Mouse (Mus musculus) MEL (cell line): Measurements from ENCODE around the gene Comp. TPM values are rescaled to one million over a fixed set of nuclear protein-coding genes. Genes with fewer than 3 reads are reported as not detected.

Experiments used
- DNase-seq: peaks from one replicate; pipeline ENCODE4 v3.0.0; 2011; ENCODE audit warnings: low read depth, low spot score
- H3K27ac ChIP-seq: 2 replicates; pipeline ENCODE4 v1.5.1; 2012; ENCODE audit warnings: low read depth, mild to moderate bottlenecking, control low read depth, low read length, moderate library complexity; ENCODE audit not compliant: control insufficient read depth
- H3K27me3 ChIP-seq, 2 experiments: fragments of 150-350 bp in 1 of 2; sonication (generic) in 1 of 2; 2 replicates each; pipeline ENCODE4 v1.6.1; 2012; ENCODE audit warnings: low read length in 2 of 2, mild to moderate bottlenecking in 2 of 2, improper control_type of control experiment in 1 of 2, moderate library complexity in 1 of 2; ENCODE audit not compliant: insufficient read depth in 2 of 2, control insufficient read depth in 1 of 2
- H3K36me3 ChIP-seq, 2 experiments: 2 replicates each; pipeline ENCODE4 v1.6.1; 2012 to 2014; ENCODE audit warnings: low read length in 2 of 2, improper control_type of control experiment in 1 of 2, inconsistent platforms in 1 of 2, mild to moderate bottlenecking in 1 of 2; ENCODE audit not compliant: insufficient read depth in 2 of 2, control insufficient read depth in 1 of 2
- H3K4me1 ChIP-seq, 2 experiments: fragments of 150-350 bp in 1 of 2; sonication (generic) in 1 of 2; 2 replicates each; pipeline ENCODE4 v1.6.1; 2012; ENCODE audit warnings: low read length in 2 of 2, improper control_type of control experiment in 1 of 2, mild to moderate bottlenecking in 1 of 2; ENCODE audit not compliant: insufficient read depth in 2 of 2, control insufficient read depth in 1 of 2
- H3K4me3 ChIP-seq, 2 experiments: fragments of 150-350 bp in 1 of 2; sonication (generic) in 1 of 2; 2 replicates each; pipeline ENCODE4 v1.5.1; 2012; ENCODE audit warnings: low read depth in 2 of 2, low read length in 2 of 2, mild to moderate bottlenecking in 2 of 2, moderate library complexity in 2 of 2, control low read depth in 1 of 2, improper control_type of control experiment in 1 of 2; ENCODE audit not compliant: control insufficient read depth in 1 of 2, insufficient read depth in 1 of 2
- H3K79me2 ChIP-seq: 2 replicates; pipeline ENCODE4 v1.6.1; 2012; ENCODE audit warnings: mild to moderate bottlenecking, low read length, moderate library complexity; ENCODE audit not compliant: control insufficient read depth, poor library complexity, insufficient read depth
- H3K9ac ChIP-seq: 2 replicates; pipeline ENCODE4 v1.6.1; 2012; ENCODE audit warnings: low read depth, mild to moderate bottlenecking, control low read depth, low read length, moderate library complexity; ENCODE audit not compliant: control insufficient read depth, poor library complexity, severe bottlenecking
- H3K9me3 ChIP-seq: fragments of 150-350 bp; sonication (generic); replicated peaks from 2 replicates; pipeline ENCODE4 v1.6.1; 2012; ENCODE audit warnings: mild to moderate bottlenecking, low read length, improper control_type of control experiment, moderate library complexity; ENCODE audit not compliant: insufficient read depth
- CTCF ChIP-seq, 3 experiments: IDR thresholded peaks in 2 of 3; conservative IDR thresholded peaks in 1 of 3; 2 replicates each; pipeline ENCODE4 v1.5.1; 2011 to 2012; ENCODE audit warnings: low read length in 3 of 3, low read depth in 2 of 3, mild to moderate bottlenecking in 2 of 3, improper control_type of control experiment in 1 of 3, inconsistent platforms in 1 of 3, mixed read lengths in 1 of 3, moderate library complexity in 1 of 3; ENCODE audit not compliant: control insufficient read depth in 1 of 3, insufficient read depth in 1 of 3, poor library complexity in 1 of 3, severe bottlenecking in 1 of 3
- EP300 ChIP-seq, 2 experiments: IDR thresholded peaks; 2 replicates each; pipeline ENCODE4 v1.6.1; 2011; ENCODE audit warnings: improper control_type of control experiment in 2 of 2, low read length in 2 of 2, low read depth in 1 of 2, mild to moderate bottlenecking in 1 of 2
- GABPA ChIP-seq: IDR thresholded peaks from 2 replicates; pipeline ENCODE4 v1.6.1; 2012; ENCODE audit warnings: low read depth, mild to moderate bottlenecking, inconsistent platforms, low read length, improper control_type of control experiment, moderate library complexity
- GATA1 ChIP-seq: IDR thresholded peaks from 2 replicates; pipeline ENCODE4 v1.6.1; 2011; ENCODE audit warnings: low read depth, low read length, improper control_type of control experiment
- HCFC1 ChIP-seq: IDR thresholded peaks from 2 replicates; pipeline ENCODE4 v1.6.1; 2012; ENCODE audit warnings: low read depth, mild to moderate bottlenecking, inconsistent platforms, low read length, improper control_type of control experiment, moderate library complexity
- KAT2A ChIP-seq: conservative IDR thresholded peaks from 2 replicates; pipeline ENCODE4 v1.6.1; 2012; ENCODE audit warnings: low read depth, low read length, improper control_type of control experiment, inconsistent platforms
- MAFK ChIP-seq: IDR thresholded peaks from 2 replicates; pipeline ENCODE4 v1.6.1; 2011; ENCODE audit warnings: low read depth, mild to moderate bottlenecking, low read length, improper control_type of control experiment, borderline replicate concordance
- MAX ChIP-seq: IDR thresholded peaks from 2 replicates; pipeline ENCODE4 v1.6.1; 2011; ENCODE audit warnings: low read length, improper control_type of control experiment
- MAZ ChIP-seq: IDR thresholded peaks from 2 replicates; pipeline ENCODE4 v1.6.1; 2012; ENCODE audit warnings: low read depth, mild to moderate bottlenecking, inconsistent platforms, low read length, improper control_type of control experiment
- POLR2AphosphoS5 ChIP-seq: IDR thresholded peaks from 2 replicates; pipeline ENCODE4 v1.6.1; 2012; ENCODE audit warnings: low read depth, borderline replicate concordance, mild to moderate bottlenecking, inconsistent platforms, low read length, moderate library complexity, mixed read lengths
- SIN3A ChIP-seq: IDR thresholded peaks from 2 replicates; pipeline ENCODE4 v1.6.1; 2012; ENCODE audit warnings: low read length, improper control_type of control experiment, inconsistent platforms
- TBP ChIP-seq: IDR thresholded peaks from 2 replicates; pipeline ENCODE4 v1.8.0; 2011; ENCODE audit warnings: low read depth, low read length, improper control_type of control experiment
- TCF12 ChIP-seq: IDR thresholded peaks from 2 replicates; pipeline ENCODE4 v1.6.1; 2014; ENCODE audit warnings: low read depth, mild to moderate bottlenecking, inconsistent platforms, low read length, improper control_type of control experiment, moderate library complexity
- ZC3H11A ChIP-seq: IDR thresholded peaks from 2 replicates; pipeline ENCODE4 v1.6.1; 2012; ENCODE audit warnings: low read depth, mild to moderate bottlenecking, inconsistent platforms, low read length, improper control_type of control experiment
- polyA plus RNA-seq, 2 experiments: library from polyadenylated mRNA; stranded (reverse) in 1 of 2; unstranded in 1 of 2; fragments of >175 nt in 1 of 2; fragments of >200 nt in 1 of 2; gene quantifications; 2 replicates each; pipeline versions ENCODE4 v1.2.1 to v1.2.4; 2012; ENCODE audit warnings: low replicate concordance in 2 of 2, low read depth in 1 of 2; ENCODE audit not compliant: insufficient read length in 2 of 2, insufficient read depth in 1 of 2, missing spikeins in 1 of 2
- total RNA-seq: library from RNA; depleted of rRNA; stranded (reverse); fragments of 300-350 nt; gene quantifications from 2 replicates; pipeline ENCODE4 v1.2.3, GENCODE M21; 2012

Gene Comp
- total and polyA plus RNA-seq, 3 experiments: 0.54 TPM; not detected in 2

DNA sequence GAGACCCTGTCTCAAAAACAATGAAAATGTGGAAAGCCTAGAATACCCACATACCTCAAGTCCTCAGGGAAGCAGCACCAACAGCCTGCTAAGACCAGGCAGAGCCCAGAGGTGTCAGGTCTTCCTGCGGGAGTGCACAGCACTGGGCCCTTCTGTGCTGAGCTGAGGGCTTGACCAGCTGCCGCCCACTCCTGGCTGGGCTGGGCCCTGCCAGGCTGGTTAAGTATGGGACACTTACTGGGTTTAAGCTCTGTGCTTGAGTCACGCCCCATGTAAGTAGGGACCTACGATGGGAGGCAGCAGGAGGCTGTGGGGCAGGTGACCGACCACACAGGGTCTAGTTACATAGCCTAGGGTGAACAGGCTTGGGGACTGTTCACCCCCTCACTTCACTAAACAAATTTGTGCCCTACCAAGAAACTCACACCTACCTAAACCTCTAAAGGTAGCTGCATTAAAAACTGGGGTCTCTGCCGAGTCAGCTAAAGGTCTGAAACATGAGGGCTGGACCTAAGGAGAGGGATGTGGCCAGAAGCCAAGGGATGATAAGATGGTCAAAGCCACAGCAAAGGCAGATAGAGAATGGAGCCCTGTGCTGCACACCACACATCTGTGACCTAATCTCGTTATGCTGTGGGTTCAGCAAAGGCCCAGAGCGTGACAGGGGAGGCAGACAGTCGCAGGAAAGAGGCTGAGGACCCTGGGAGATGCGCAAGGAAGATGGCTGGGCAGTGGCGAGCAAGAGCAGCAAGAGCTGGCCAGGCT is 46.7 kb downstream of the Comp start:
- 0 out of 4 replicates have a peak, but pooled peaks of 1 of the 2 experiments have one; percentile 13 for TF ChIP-seq EP300 (IDR thresholded peaks at IDR 0.05; ENCODE audit: low read depth in 1 of 2, low read length in 2 of 2)
- peak; percentile 51; the same call in 1 of the 2 replicates for TF ChIP-seq GATA1
- TF ChIP-seq CTCF (IDR thresholded peaks at IDR 0.05 in 2 of 3, conservative IDR thresholded peaks at IDR 0.05 in 1 of 3; ENCODE audit: control insufficient read depth in 1 of 3, insufficient read depth in 1 of 3, low read depth in 2 of 3, low read length in 3 of 3, poor library complexity in 1 of 3, severe bottlenecking in 1 of 3): no peak
- TF ChIP-seq HCFC1: no peak
- no peak for TF ChIP-seq ZC3H11A
- TF ChIP-seq MAFK: no peak
- H3K4me3 ChIP-seq: no peak overlapping the region
- peaks cover 0 to 7% of the 10 kb centered on the region in 2 experiments; a peak in 3 of 4 replicates for H3K36me3 ChIP-seq
- H3K9ac ChIP-seq: no peak overlapping the region
- peaks cover 15 to 27% of the 10 kb centered on the region in 2 experiments for H3K4me1 ChIP-seq
- no peaks in the 10 kb centered on the region for H3K9me3 ChIP-seq
- DNase-seq: no peak
- H3K27ac ChIP-seq: no peak overlapping the region
- H3K27me3 ChIP-seq: no peaks in the 10 kb centered on the region
- H3K79me2 ChIP-seq: no peaks in the 10 kb centered on the region; the same call in 1 of the 2 replicates

DNA sequence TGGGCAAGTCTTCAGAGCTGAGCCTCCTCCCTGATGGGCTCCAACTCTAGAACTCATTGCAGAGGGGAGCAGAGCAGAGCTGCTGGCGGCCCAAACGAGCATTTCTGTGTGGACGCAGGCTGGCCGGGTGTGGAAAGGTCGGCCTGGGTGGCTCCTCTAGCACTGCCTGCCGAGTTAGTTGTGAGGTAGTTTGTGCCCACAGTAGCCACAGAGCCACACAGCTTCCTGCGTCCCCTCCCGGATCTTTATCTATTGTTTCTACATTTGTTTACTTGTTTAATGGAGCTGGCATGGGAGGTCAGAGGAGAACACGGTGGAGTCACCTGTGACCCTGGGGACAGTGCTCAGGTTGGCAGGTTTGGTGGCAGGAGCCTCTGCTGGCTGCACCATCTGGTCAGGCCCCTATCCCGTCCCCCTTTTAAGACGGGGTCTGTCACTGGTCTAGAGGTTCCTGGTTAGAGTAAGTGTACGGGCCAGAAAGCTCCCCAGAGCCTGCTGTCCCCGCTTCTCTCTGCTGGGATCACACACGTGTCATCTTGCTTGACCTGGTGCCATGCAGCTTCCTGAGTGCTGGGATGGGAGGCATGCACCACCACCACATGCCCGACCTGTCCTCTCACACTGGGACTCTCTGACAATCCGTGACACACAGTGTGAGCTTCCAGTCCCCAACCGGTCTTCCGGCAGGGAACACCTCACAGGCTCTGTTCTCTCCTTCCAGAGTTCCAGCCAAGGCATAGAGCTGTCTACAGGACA is 48.2 kb downstream of the Comp start:
- no peaks in the 10 kb centered on the region; the same call in 1 of the 2 replicates for H3K79me2 ChIP-seq
- H3K9ac ChIP-seq: no peak overlapping the region
- peaks cover 0 to 10% of the 10 kb centered on the region in 2 experiments; a peak in 3 of 4 replicates for H3K36me3 ChIP-seq
- TF ChIP-seq MAZ (no peak), SIN3A (no peak), POLR2AphosphoS5 (no peak), TCF12 (no peak), MAX (no peak), CTCF (IDR thresholded peaks at IDR 0.05 in 2 of 3, conservative IDR thresholded peaks at IDR 0.05 in 1 of 3; ENCODE audit: control insufficient read depth in 1 of 3, insufficient read depth in 1 of 3, low read depth in 2 of 3, low read length in 3 of 3, poor library complexity in 1 of 3, severe bottlenecking in 1 of 3) (no peak), ZC3H11A (no peak), GABPA (no peak), TBP (no peak), KAT2A (no peak)
- H3K4me3 ChIP-seq: no peak overlapping the region
- no peak for DNase-seq
- no peaks in the 10 kb centered on the region for H3K27me3 ChIP-seq
- no peak overlapping the region for H3K27ac ChIP-seq
- H3K9me3 ChIP-seq: no peaks in the 10 kb centered on the region
- H3K4me1 ChIP-seq: peaks cover 15 to 35% of the 10 kb centered on the region in 2 experiments
